Comparison of ENCODE assay signal across 8 mouse cellular contexts in the genomic region with DNA sequence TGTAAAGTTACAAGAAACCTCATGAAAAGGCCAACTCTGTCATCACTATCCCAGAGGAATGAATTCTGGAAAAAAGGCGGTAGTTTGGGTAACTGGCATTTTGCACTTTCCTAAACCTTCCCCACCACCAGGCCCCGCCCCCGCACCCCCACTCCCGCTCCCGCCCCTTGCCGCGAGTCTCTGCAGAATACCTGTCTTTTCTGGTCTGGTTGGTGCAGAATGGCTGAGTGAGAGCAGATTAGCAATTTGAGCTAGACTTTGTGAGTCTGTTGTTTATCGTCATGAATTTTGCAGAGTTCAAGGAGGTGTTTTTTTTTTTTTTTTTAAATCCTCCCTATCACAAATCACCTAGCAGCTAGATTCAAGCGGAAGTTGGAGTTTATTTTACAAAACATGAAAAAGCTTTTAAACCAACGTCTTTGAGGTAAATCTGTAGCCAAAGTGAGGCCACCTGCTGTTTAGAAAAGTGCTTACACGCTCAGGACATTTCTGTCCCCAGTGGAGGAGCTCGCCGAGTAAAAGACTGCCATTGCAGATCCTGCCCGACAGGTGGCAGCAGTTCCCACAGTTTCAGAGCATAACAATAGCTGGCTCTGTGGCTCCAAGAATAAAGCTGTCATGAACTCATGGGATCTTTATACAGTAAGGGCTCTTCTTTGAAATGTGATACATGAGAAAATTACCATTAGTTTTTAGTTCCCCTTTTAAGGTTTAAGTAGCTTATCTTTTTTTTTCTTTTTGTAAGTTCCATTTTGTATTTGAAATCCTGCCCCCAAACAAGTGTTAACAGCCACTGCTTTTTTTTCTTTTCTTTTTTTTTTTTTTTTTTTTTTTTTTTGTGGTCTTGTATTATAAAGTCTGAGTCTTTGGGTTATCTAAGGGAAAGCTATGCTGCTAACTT.
DNase-seq lines count a peak whose midpoint lies in the region; ATAC-seq lines count a peak whose summit lies in the region.

No protein-coding gene starts in this region.

- 7% methylated on average over 14 of the region's 14 CpGs for WGBS in hindbrain, embryonic 11.5 days
- 2% methylated on average over 14 of the region's 14 CpGs for WGBS in lung, embryonic 16.5 days

- no peaks in the 10 kb centered on the region for H3K36me3 ChIP-seq in hindbrain, embryonic 11.5 days (ENCODE audit: control insufficient read depth, insufficient read depth, low read length)
- H3K36me3 ChIP-seq in lung, embryonic 16.5 days (ENCODE audit: control insufficient read depth, insufficient read depth, low read length): no peaks in the 10 kb centered on the region

- no peak overlapping the region for H3K4me2 ChIP-seq in hindbrain, embryonic 11.5 days (replicated peaks; ENCODE audit: low read depth, low read length)
- peak overlapping the region; percentile 40 for H3K4me2 ChIP-seq in lung, embryonic 16.5 days (ENCODE audit: low read depth, low read length)

- ATAC-seq in hindbrain, embryonic 11.5 days (ENCODE audit: low FRiP score): peak; percentile 75
- ATAC-seq in lung, embryonic 16.5 days (ENCODE audit: low read depth): peak; percentile 76

- no peak overlapping the region for H3K27ac ChIP-seq in hindbrain, embryonic 11.5 days (ENCODE audit: low read depth, low read length)
- no peak overlapping the region for H3K27ac ChIP-seq in lung, embryonic 16.5 days (ENCODE audit: low read length)

- H3K4me3 ChIP-seq in hindbrain, embryonic 11.5 days (ENCODE audit: low read depth, low read length): no peak overlapping the region
- no peak overlapping the region; the same call in 1 of the 2 replicates for H3K4me3 ChIP-seq in lung, embryonic 16.5 days (ENCODE audit: low read length)

- no peaks in the 10 kb centered on the region for H3K4me1 ChIP-seq in hindbrain, embryonic 11.5 days (replicated peaks; ENCODE audit: control insufficient read depth, insufficient read depth, low read length)
- H3K4me1 ChIP-seq in lung, embryonic 16.5 days (replicated peaks; ENCODE audit: control insufficient read depth, insufficient read depth, low read length): no peaks in the 10 kb centered on the region

- peak; percentile 94 for DNase-seq in NIH3T3 (ENCODE audit: low read depth)
- peak; percentile 89 to 90 for DNase-seq in cerebellum, postnatal 10 days
- peak; percentile 66 to 84 for DNase-seq in frontal cortex, postnatal 10 days (ENCODE audit: low spot score in 2 of 2)
- peak; percentile 92 for DNase-seq in hindbrain, embryonic 11.5 days (ENCODE audit: low spot score)
- peak; percentile 86 for DNase-seq in layer of hippocampus, adult 9-11 months
- DNase-seq in ovary, postnatal 10 days (ENCODE audit: low spot score): peak; percentile 63
- peak; percentile 90 for DNase-seq in thymus, postnatal 0 days (ENCODE audit: low spot score)

- no peaks in the 10 kb centered on the region for H3K27me3 ChIP-seq in hindbrain, embryonic 11.5 days (ENCODE audit: control insufficient read depth, insufficient read depth, low read length)
- no peaks in the 10 kb centered on the region for H3K27me3 ChIP-seq in lung, embryonic 16.5 days (ENCODE audit: control insufficient read depth, insufficient read depth, low read depth, low read length)

- H3K9ac ChIP-seq in hindbrain, embryonic 11.5 days (ENCODE audit: low read depth, low read length): no peak overlapping the region
- H3K9ac ChIP-seq in lung, embryonic 16.5 days (ENCODE audit: low read length): no peak overlapping the region

- no peaks in the 10 kb centered on the region for H3K9me3 ChIP-seq in hindbrain, embryonic 11.5 days (ENCODE audit: control insufficient read depth, low read length)
- no peaks in the 10 kb centered on the region for H3K9me3 ChIP-seq in lung, embryonic 16.5 days (ENCODE audit: control insufficient read depth, low read length)
